Mouse (Mus musculus) gastrocnemius, adult 18-20 months (tissue): Measurements from ENCODE around the gene Mpp1. TPM values are rescaled to one million over a fixed set of nuclear protein-coding genes. Genes with fewer than 3 reads are reported as not detected.
A peak's percentile ranks its signal among the peaks of the same experiment; 100 is the strongest.

Source experiments
- DNase-seq: peaks from one replicate; pipeline ENCODE4 v3.0.0; 2021; ENCODE audit warnings: low spot score
- total RNA-seq, 2 experiments: library from RNA; stranded (reverse); gene quantifications; 2 replicates each; pipeline ENCODE4 v1.2.3; 2021

Mpp1 gene
- total RNA-seq, 2 experiments from 2014 or later: 10.4 to 11.8 TPM

GRCm38 (mm10) chrX:75084774-75085508 is 45.9 kb downstream of the Mpp1 start, which contains the start of gene Gab3:
TSS of gene Gab3 (minus strand) at chrX:75085458.
- DNase-seq: peak; percentile 27

DNA sequence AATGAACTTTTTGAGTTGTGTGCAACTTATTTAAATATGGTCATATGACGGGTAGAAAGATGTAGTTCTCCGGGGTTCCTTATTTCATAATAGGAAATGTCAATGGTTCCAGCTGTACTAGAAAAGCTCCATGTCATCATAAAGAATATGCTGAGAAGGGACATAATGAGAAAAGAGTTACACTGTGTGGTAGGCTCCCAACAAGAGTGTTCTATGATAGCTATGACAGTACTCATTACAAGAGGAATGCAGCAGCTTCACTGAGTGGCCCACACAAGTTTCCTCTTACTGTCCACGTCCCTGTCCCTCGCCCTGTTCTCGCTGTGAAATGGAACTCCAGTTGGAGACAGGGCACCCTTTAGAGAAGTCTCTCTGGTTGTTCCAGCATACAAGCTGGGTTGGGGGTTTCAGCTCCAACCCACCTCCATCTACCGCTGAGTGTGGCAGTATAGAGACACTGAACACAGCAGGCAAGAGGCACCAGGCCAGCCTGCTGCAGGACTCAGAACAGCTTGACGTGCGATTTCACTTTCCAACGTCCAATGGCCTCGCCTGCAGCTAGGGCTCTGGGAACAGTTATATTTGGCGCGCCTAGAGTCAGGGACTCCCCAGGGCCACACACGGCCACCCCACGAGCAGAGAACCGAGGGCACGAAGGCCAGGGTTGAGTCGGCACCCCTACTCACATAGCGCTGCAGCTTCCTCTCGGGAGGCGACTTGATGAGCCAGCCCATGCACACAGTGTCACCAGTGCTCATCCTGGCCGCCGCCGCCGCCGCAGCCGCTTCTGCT is 46.6 kb downstream of the Mpp1 start:
- DNase-seq: peak; percentile 5

DNA sequence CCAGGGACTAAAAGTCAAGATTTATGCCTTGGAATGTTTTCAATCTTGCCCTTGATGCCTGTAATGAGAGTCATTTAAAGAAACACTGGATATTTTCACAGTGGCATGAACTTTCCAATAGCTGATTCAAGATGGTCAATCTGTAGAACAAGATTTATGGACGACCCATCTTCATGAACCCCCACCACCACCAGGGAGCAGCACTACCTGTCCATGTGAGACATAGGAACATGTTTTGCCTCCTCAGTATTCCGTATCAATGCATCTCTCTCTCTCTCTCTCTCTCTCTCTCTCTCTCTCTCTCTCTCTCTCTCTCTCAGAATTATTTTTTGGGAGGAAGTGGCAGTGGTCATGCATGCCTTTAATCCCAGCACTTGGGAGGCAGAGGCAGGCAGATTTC is 48.5 kb downstream of the Mpp1 start:
- no peak for DNase-seq

Other genes starting within 250 kb of the Mpp1 start
- under 1 TPM; 0.30 to 0.50 TPM for gene Gab3, start 45.6 kb downstream of the Mpp1 start, total RNA-seq
- 10 to 100 TPM; 27.4 to 33.9 TPM for gene Dkc1, start 35.2 kb downstream of the Mpp1 start, total RNA-seq
- gene Smim9, start 32.8 kb upstream of the Mpp1 start, total RNA-seq: not detected